Mouse (Mus musculus) cerebellum, postnatal 36 days (tissue): ENCODE measurements around the gene Olfr700.
"Not testable (repeated sequence)": the region's sequence is repeated elsewhere in the genome, so short reads cannot be mapped to it uniquely, and the experiment has no call there.

Experiments used
- DNase-seq, 2 experiments: peaks; one replicate each; pipeline ENCODE4 v3.0.0; 2021 to 2022; ENCODE audit warnings: mixed read lengths in 2 of 2

Olfr700 gene

GRCm38 (mm10) chr7:106808734-106809133 lies at the start of gene Olfr700:
Gene Olfr700, minus strand, starts transcription at chr7:106808834.
- no peak for DNase-seq

DNA sequence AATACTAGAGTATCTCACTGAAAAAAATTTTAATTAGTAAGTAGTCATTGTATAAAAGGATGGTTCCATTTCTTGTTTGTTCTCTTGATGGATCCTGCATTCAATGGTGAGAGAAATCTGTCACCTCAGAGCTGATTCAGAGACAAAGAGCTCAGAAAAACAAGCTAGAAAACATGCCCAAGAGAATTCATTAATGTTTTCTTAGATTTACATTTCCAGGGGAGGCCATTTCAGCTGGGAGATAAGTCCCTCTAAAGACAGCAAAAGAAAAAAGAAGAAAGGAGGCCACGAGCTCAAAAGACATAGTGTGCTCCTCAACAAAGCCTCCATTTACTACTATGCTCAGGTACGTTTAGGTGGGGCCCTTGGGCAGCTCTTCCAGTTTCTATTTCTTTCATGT lies 34.4 kb upstream of the Olfr700 start, which contains the start of gene Olfr703:
Gene Olfr703 (plus strand): TSS at position 301 of the 400 bp plus-strand sequence.
- no peak for DNase-seq

- no peak for DNase-seq
Measured at GRCm38 (mm10) chr7:106833793-106834192, 25.2 kb upstream of the Olfr700 start, which contains the start of gene Olfr702. Gene Olfr702, minus strand, starts transcription at chr7:106833893.

- no peak for DNase-seq
Measured at GRCm38 (mm10) chr7:106818414-106818813, 9.8 kb upstream of the Olfr700 start.

GRCm38 (mm10) chr7:106815775-106816174 lies 7.1 kb upstream of the Olfr700 start:
- DNase-seq: no peak

GRCm38 (mm10) chr7:106813829-106814228 lies 5.2 kb upstream of the Olfr700 start, which contains the start of gene Olfr701:
Gene Olfr701, plus strand, starts transcription at chr7:106814129.
- DNase-seq: no peak

GRCm38 (mm10) chr7:106793098-106793497 lies 15.5 kb downstream of the Olfr700 start, which contains the start of gene Olfr699:
Gene Olfr699, minus strand, starts transcription at chr7:106793198.
- DNase-seq: no peak

DNA sequence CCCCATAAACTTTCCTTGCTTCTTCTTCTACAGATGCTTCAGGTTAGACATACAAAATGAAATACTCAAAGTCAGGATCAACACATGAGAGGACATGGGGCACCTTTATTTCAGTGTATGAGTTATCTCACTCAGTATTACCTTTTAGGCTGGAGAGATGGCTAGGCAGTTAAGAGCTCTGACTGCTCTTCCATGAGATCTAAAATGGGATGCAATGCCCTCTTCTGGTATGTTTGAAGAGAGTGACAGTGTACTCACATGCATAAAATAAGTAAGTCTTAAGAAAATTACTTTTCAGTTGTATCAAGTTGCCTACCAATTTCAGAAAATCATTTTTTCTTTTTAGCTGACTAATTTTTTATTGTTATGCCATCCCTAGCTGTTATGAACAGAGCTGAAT lies 20.3 kb downstream of the Olfr700 start:
- no peak for DNase-seq

DNA sequence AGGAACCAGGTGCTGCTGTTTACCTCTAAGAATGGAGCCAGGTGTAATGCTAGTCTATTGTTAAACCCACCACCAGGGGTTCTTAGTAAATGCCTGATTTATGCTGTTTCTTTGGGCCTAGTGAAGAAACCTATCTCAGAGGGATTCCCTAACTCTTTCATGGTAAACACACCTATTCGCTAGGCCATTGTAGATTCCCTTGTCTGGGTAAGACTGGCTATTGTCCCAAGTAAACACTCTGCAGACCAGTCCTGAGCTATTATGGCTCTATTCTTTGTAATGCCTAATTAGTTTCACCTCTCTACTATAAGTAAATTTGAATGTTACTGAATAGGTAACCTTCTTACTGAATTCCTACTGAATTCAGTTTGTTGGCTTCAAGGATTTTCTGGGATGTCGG lies 47.6 kb downstream of the Olfr700 start:
- DNase-seq: not testable (repeated sequence)

DNA sequence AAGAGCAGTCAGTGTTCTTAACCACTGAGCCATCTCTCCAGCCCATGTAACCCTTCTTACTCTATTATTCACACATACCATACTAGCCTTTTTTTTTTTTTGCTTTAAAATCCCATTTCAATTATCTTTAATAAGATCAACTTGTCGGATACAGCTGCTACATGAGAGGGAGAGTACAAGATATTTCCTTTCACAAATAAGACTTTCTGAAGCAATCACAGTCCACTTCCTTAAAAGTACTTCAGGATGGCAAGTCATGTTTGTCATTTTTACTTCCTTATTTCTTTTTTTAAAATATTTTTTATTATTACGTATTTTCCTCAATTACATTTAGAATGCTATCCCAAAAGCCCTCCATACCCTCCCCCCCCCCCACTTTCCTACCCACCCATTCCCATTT lies 49.8 kb downstream of the Olfr700 start:
- DNase-seq: no peak
